Mouse (Mus musculus) cortical plate, adult 2 months (tissue): ENCODE results near the gene Usp24.

Experiments used
- CTCF ChIP-seq: fragments of 200-500 bp; IDR thresholded peaks from 2 replicates; pipeline ENCODE4 v1.5.1; 2011; ENCODE audit warnings: mild to moderate bottlenecking, control low read depth, low read length; ENCODE audit not compliant: insufficient read depth; ENCODE audit errors: extremely low read depth
- POLR2A ChIP-seq: fragments of 200-500 bp; IDR thresholded peaks from 2 replicates; pipeline ENCODE4 v1.6.1; 2011; ENCODE audit warnings: mild to moderate bottlenecking, low read length, control low read depth; ENCODE audit not compliant: insufficient read depth; ENCODE audit errors: extremely low read depth

GRCm38 (mm10) chr4:106428616-106429015 lies 112.6 kb downstream of the Usp24 start:
- TF ChIP-seq CTCF = no peak
- no peak for TF ChIP-seq POLR2A
